Mouse (Mus musculus) lung, embryonic 14.5 days (tissue): ENCODE data around the gene Lrrc8d. TPM values are rescaled to one million over a fixed set of nuclear protein-coding genes. Genes with fewer than 3 reads are reported as not detected.

ENCODE experiments used
- ATAC-seq: fragments of 200-750 bp; cut with Nextera tagmentation; 2 replicates; pipeline ENCODE4 v1.8.0; 2017; ENCODE audit warnings: mild to moderate bottlenecking, moderate TSS enrichment, moderate library complexity; ENCODE audit not compliant: insufficient read depth
- DNase-seq: peaks from one replicate; pipeline ENCODE4 v3.0.0-alpha.2; 2015
- H3K27ac ChIP-seq: fragments of 300-500 bp; sonication (generic); 2 replicates; pipeline ENCODE4 v1.5.1; 2014; ENCODE audit warnings: low read depth, mild to moderate bottlenecking, moderate library complexity
- H3K27me3 ChIP-seq: fragments of 300-500 bp; sonication (generic); 2 replicates; pipeline ENCODE4 v1.6.1; 2014; ENCODE audit warnings: low read length, control low read depth; ENCODE audit not compliant: insufficient read depth
- H3K36me3 ChIP-seq: fragments of 300-500 bp; sonication (generic); 2 replicates; pipeline ENCODE4 v1.6.1; 2014; ENCODE audit warnings: control low read depth; ENCODE audit not compliant: insufficient read depth
- H3K4me1 ChIP-seq: fragments of 300-500 bp; sonication (generic); 2 replicates; pipeline ENCODE4 v1.6.1; 2014; ENCODE audit warnings: antibody characterized with exemption, control low read depth; ENCODE audit not compliant: insufficient read depth
- H3K4me2 ChIP-seq: fragments of 300-500 bp; sonication (generic); 2 replicates; pipeline ENCODE4 v1.6.1; 2014; ENCODE audit warnings: mild to moderate bottlenecking
- H3K4me3 ChIP-seq: fragments of 300-500 bp; sonication (generic); 2 replicates; pipeline ENCODE4 v1.5.1; 2014; ENCODE audit warnings: low read depth, low read length
- H3K9ac ChIP-seq: fragments of 300-500 bp; sonication (generic); 2 replicates; pipeline ENCODE4 v1.6.1; 2014
- H3K9me3 ChIP-seq: fragments of 300-500 bp; sonication (generic); 2 replicates; pipeline ENCODE4 v1.6.1; 2016; ENCODE audit warnings: low read depth, low read length, control low read depth
- CTCF ChIP-seq: IDR thresholded peaks from 2 replicates; pipeline ENCODE4 v1.5.1; 2016; ENCODE audit warnings: antibody characterized with exemption, low read depth
- WGBS: fragments of 180-500 bp; shearing (Covaris S2); extraction: QIAGEN DNeasy Blood & Tissue Kit; methylation state at CpG from one replicate; pipeline ENCODE4 v1.1.7; 2014; 5-methylcytosine and 5-hydroxymethylcytosine counted together
- polyA plus RNA-seq: library from polyadenylated mRNA; unstranded; fragments of >200 nt; fragmentation: Nextera tagmentation; extraction: Ambion mirVana; gene quantifications from 2 replicates; pipeline ENCODE4 v1.2.1, GENCODE M21; 2014

Gene Lrrc8d
- polyA plus RNA-seq, 1 experiment from 2014 or later: 25.0 TPM

- no peaks in the 10 kb centered on the region for H3K36me3 ChIP-seq
- no peak overlapping the region for H3K4me2 ChIP-seq
- H3K4me1 ChIP-seq: peaks cover 4% of the 10 kb centered on the region; the same call in 1 of the 2 replicates
- no peak for ATAC-seq
- no peak overlapping the region for H3K4me3 ChIP-seq
- H3K27ac ChIP-seq: no peak overlapping the region
- H3K27me3 ChIP-seq: no peaks in the 10 kb centered on the region
- WGBS: 83% methylated on average over 5 of the region's 5 CpGs
- no peaks in the 10 kb centered on the region for H3K9me3 ChIP-seq
- DNase-seq: no peak
- TF ChIP-seq CTCF: no peak
- no peak overlapping the region for H3K9ac ChIP-seq
These were observed 65.6 kb downstream of the Lrrc8d start for GRCm38 (mm10) chr5:105765386-105765785.

GRCm38 (mm10) chr5:105776368-105776767 lies 76.6 kb downstream of the Lrrc8d start:
- WGBS: 80% methylated on average over 5 of the region's 5 CpGs
- Histone ChIP-seq H3K9ac (no peak overlapping the region), H3K4me2 (no peak overlapping the region), H3K27me3 (no peaks in the 10 kb centered on the region), H3K9me3 (no peaks in the 10 kb centered on the region), H3K27ac (no peak overlapping the region), H3K4me3 (no peak overlapping the region), H3K36me3 (no peaks in the 10 kb centered on the region), H3K4me1 (peaks cover 4% of the 10 kb centered on the region; the same call in 1 of the 2 replicates)
- DNase-seq (no peak), ATAC-seq (0 out of 2 replicates have a peak, but pooled peaks have one; percentile 36)
- no peak for TF ChIP-seq CTCF

- DNase-seq (no peak), ATAC-seq (0 out of 2 replicates have a peak, but pooled peaks have one; percentile 19)
- Histone ChIP-seq H3K27ac (no peak overlapping the region), H3K27me3 (no peaks in the 10 kb centered on the region), H3K9ac (no peak overlapping the region), H3K36me3 (no peaks in the 10 kb centered on the region), H3K4me1 (peaks cover 4% of the 10 kb centered on the region; the same call in 1 of the 2 replicates), H3K9me3 (no peaks in the 10 kb centered on the region), H3K4me2 (no peak overlapping the region), H3K4me3 (no peak overlapping the region)
- 50% methylated on average over 12 of the region's 12 CpGs for WGBS
- TF ChIP-seq CTCF: no peak
These were observed 77.3 kb downstream of the Lrrc8d start for GRCm38 (mm10) chr5:105776978-105777593.

- Histone ChIP-seq H3K27me3 (no peaks in the 10 kb centered on the region), H3K36me3 (no peaks in the 10 kb centered on the region), H3K4me1 (peaks cover 4% of the 10 kb centered on the region; the same call in 1 of the 2 replicates), H3K27ac (no peak overlapping the region), H3K4me2 (no peak overlapping the region), H3K9me3 (no peaks in the 10 kb centered on the region), H3K4me3 (no peak overlapping the region), H3K9ac (no peak overlapping the region)
- 43% methylated on average over 8 of the region's 8 CpGs for WGBS
- no peak for DNase-seq
- TF ChIP-seq CTCF: no peak
- no peak for ATAC-seq
These were observed 77.9 kb downstream of the Lrrc8d start for GRCm38 (mm10) chr5:105777645-105778044.

GRCm38 (mm10) chr5:105778189-105778588 lies 78.4 kb downstream of the Lrrc8d start:
- Histone ChIP-seq H3K9ac (no peak overlapping the region), H3K4me1 (peaks cover 4% of the 10 kb centered on the region; the same call in 1 of the 2 replicates), H3K9me3 (no peaks in the 10 kb centered on the region), H3K36me3 (no peaks in the 10 kb centered on the region), H3K4me2 (no peak overlapping the region), H3K4me3 (no peak overlapping the region), H3K27me3 (no peaks in the 10 kb centered on the region), H3K27ac (no peak overlapping the region)
- 55% methylated on average over 8 of the region's 8 CpGs for WGBS
- ATAC-seq (no peak), DNase-seq (no peak)
- no peak for TF ChIP-seq CTCF

- Histone ChIP-seq H3K27me3 (no peaks in the 10 kb centered on the region), H3K4me3 (no peak overlapping the region), H3K4me1 (peaks cover 4% of the 10 kb centered on the region; the same call in 1 of the 2 replicates), H3K27ac (no peak overlapping the region), H3K4me2 (no peak overlapping the region), H3K9me3 (no peaks in the 10 kb centered on the region), H3K9ac (no peak overlapping the region), H3K36me3 (no peaks in the 10 kb centered on the region)
- ATAC-seq (no peak), DNase-seq (no peak)
- no peak for TF ChIP-seq CTCF
- WGBS: 36% methylated on average over 3 of the region's 3 CpGs
These were observed 79.0 kb downstream of the Lrrc8d start for GRCm38 (mm10) chr5:105778723-105779122.

GRCm38 (mm10) chr5:105779331-105779730 lies 79.6 kb downstream of the Lrrc8d start:
- Histone ChIP-seq H3K27me3 (no peaks in the 10 kb centered on the region), H3K4me1 (peaks cover 4% of the 10 kb centered on the region; the same call in 1 of the 2 replicates), H3K4me2 (no peak overlapping the region), H3K9me3 (no peaks in the 10 kb centered on the region), H3K4me3 (no peak overlapping the region), H3K36me3 (no peaks in the 10 kb centered on the region), H3K27ac (no peak overlapping the region), H3K9ac (no peak overlapping the region)
- WGBS: 83% methylated on average over 5 of the region's 5 CpGs
- TF ChIP-seq CTCF: no peak
- ATAC-seq (no peak), DNase-seq (no peak)
